Mouse (Mus musculus) liver, embryonic 13.5 days (tissue): ENCODE results near the gene Rrn3. TPM values are rescaled to one million over a fixed set of nuclear protein-coding genes. Genes with fewer than 3 reads are reported as not detected.

Experiments used
- ATAC-seq: fragments of 200-750 bp; cut with Nextera tagmentation; 2 replicates; pipeline ENCODE4 v1.8.0; 2017; ENCODE audit warnings: low read depth, mild to moderate bottlenecking, moderate number of reproducible peaks, moderate library complexity
- DNase-seq: peaks from one replicate; pipeline ENCODE4 v3.0.0; 2022
- H3K27ac ChIP-seq: fragments of 300-500 bp; sonication (generic); 2 replicates; pipeline ENCODE4 v1.5.1; 2015; ENCODE audit warnings: moderate library complexity, mild to moderate bottlenecking, inconsistent platforms
- H3K27me3 ChIP-seq: fragments of 300-500 bp; sonication (generic); 2 replicates; pipeline ENCODE4 v1.6.1; 2015; ENCODE audit warnings: mild to moderate bottlenecking, inconsistent platforms
- H3K36me3 ChIP-seq: fragments of 300-500 bp; sonication (generic); 2 replicates; pipeline ENCODE4 v1.6.1; 2015; ENCODE audit warnings: mild to moderate bottlenecking, inconsistent platforms
- H3K4me1 ChIP-seq: fragments of 300-500 bp; sonication (generic); replicated peaks from 2 replicates; pipeline ENCODE4 v1.6.1; 2015; ENCODE audit warnings: inconsistent platforms
- H3K4me2 ChIP-seq: fragments of 300-500 bp; sonication (generic); 2 replicates; pipeline ENCODE4 v1.6.1; 2015; ENCODE audit warnings: inconsistent platforms, mild to moderate bottlenecking, moderate library complexity
- H3K4me3 ChIP-seq: fragments of 300-500 bp; sonication (generic); replicated peaks from 2 replicates; pipeline ENCODE4 v1.5.1; 2015; ENCODE audit warnings: mild to moderate bottlenecking, inconsistent platforms
- H3K9ac ChIP-seq: fragments of 300-500 bp; sonication (generic); 2 replicates; pipeline ENCODE4 v1.6.1; 2015; ENCODE audit warnings: mild to moderate bottlenecking, inconsistent platforms
- H3K9me3 ChIP-seq: fragments of 300-500 bp; sonication (generic); replicated peaks from 2 replicates; pipeline ENCODE4 v1.6.1; 2016; ENCODE audit warnings: inconsistent platforms
- WGBS: fragments of 180-500 bp; shearing (Covaris S2); methylation state at CpG from one replicate; pipeline ENCODE4 v1.1.7; 2015; ENCODE audit not compliant: insufficient replicate concordance; 5-methylcytosine and 5-hydroxymethylcytosine counted together
- microRNA-seq: library from miRNA; unstranded; fragments of <30 nt; microRNA quantifications from one replicate; pipeline ENCODE4, GENCODE M21; 2016
- polyA plus RNA-seq: library from polyadenylated mRNA; unstranded; fragments of >200 nt; fragmentation: Nextera tagmentation; extraction: Ambion mirVana; gene quantifications from 2 replicates; pipeline ENCODE4 v1.2.1, GENCODE M21; 2015

The Rrn3 gene
- polyA plus RNA-seq, 1 experiment from 2014 or later: 34.9 TPM

GRCm38 (mm10) chr16:13851446-13851845 lies 70.9 kb downstream of the Rrn3 start:
- 74% methylated on average over 4 of the region's 4 CpGs for WGBS
- peaks cover 30% of the 10 kb centered on the region for H3K36me3 ChIP-seq

GRCm38 (mm10) chr16:13853886-13854285 lies 73.4 kb downstream of the Rrn3 start:
- Histone ChIP-seq H3K9ac (no peak overlapping the region), H3K27ac (no peak overlapping the region), H3K36me3 (peaks cover 27% of the 10 kb centered on the region), H3K27me3 (no peaks in the 10 kb centered on the region), H3K4me3 (no peak overlapping the region), H3K4me2 (no peak overlapping the region), H3K9me3 (no peaks in the 10 kb centered on the region), H3K4me1 (no peaks in the 10 kb centered on the region)
- no peak for ATAC-seq
- 81% methylated on average over 4 of the region's 4 CpGs for WGBS
- no peak for DNase-seq

More at GRCm38 (mm10) chr16:13851446-13851845, 70.9 kb downstream of the Rrn3 start:
- Histone ChIP-seq H3K4me3 (no peak overlapping the region), H3K4me1 (no peaks in the 10 kb centered on the region), H3K9ac (no peak overlapping the region), H3K27me3 (no peaks in the 10 kb centered on the region), H3K4me2 (no peak overlapping the region), H3K9me3 (no peaks in the 10 kb centered on the region), H3K27ac (no peak overlapping the region)
- DNase-seq (no peak), ATAC-seq (no peak)

Small RNAs within 50 kb of the gene (microRNA-seq; reads per million reads assigned to microRNA genes)
- not detected for gene Gm27734

Other genes with a start within 250 kb of the Rrn3 start
- gene Parn, start 112.5 kb upstream of the Rrn3 start, polyA plus RNA-seq: 21.5 and 24.9 TPM in 2 replicates
- 14.1 and 14.9 TPM in 2 replicates for gene Bfar, start 108.8 kb upstream of the Rrn3 start, polyA plus RNA-seq
- gene 3110001I22Rik, start 108.8 kb upstream of the Rrn3 start, polyA plus RNA-seq: 3.0 and 3.1 TPM in 2 replicates
- gene Pla2g10, start 49.7 kb upstream of the Rrn3 start, polyA plus RNA-seq: 0.24 TPM in 1 of 2 replicates, not detected in the other
- 44.7 and 45.3 TPM in 2 replicates for gene Ntan1, start 38.1 kb downstream of the Rrn3 start, polyA plus RNA-seq
- 24.2 and 28.0 TPM in 2 replicates for gene Pdxdc1, start 122.4 kb downstream of the Rrn3 start, polyA plus RNA-seq
- 1.1 and 1.4 TPM in 2 replicates for gene Mpv17l, start 122.5 kb downstream of the Rrn3 start, polyA plus RNA-seq
- 0.10 and 0.15 TPM in 2 replicates for gene 2900011O08Rik, start 205.9 kb downstream of the Rrn3 start, polyA plus RNA-seq
- gene Ifitm7, start 206.2 kb downstream of the Rrn3 start, polyA plus RNA-seq: not detected in 2 replicates